Mouse (Mus musculus) spleen, adult 2 months (tissue): Measurements from ENCODE around the gene Slc6a17.

Source experiments
- CTCF ChIP-seq: fragments of 200-500 bp; IDR thresholded peaks from 2 replicates; pipeline ENCODE4 v1.5.1; 2011; ENCODE audit warnings: mild to moderate bottlenecking, inconsistent platforms; ENCODE audit not compliant: insufficient read depth, insufficient read length, insufficient replicate concordance; ENCODE audit errors: extremely low read depth
- POLR2A ChIP-seq: fragments of 200-500 bp; IDR thresholded peaks from 2 replicates; pipeline ENCODE4 v1.6.1; 2011; ENCODE audit warnings: low read depth, low read length, inconsistent platforms

GRCm38 (mm10) chr3:107459196-107459772, 58.5 kb downstream of the Slc6a17 start, which contains the start of gene Kcnc4:
- TF ChIP-seq CTCF (no peak), POLR2A (no peak)
